Mouse (Mus musculus) cerebellum, adult 9-10 months (tissue): ENCODE results near the gene Gm5737.
A peak's percentile ranks its signal among the peaks of the same experiment; 100 is the strongest.

Source experiments
- DNase-seq: peaks from one replicate; pipeline ENCODE4 v3.0.0; 2022

The Gm5737 gene

GRCm38 (mm10) chr7:120811834-120812415 is at the start of gene Gm5737:
Gene Gm5737, plus strand, starts transcription at chr7:120812365.
- DNase-seq, result no peak

GRCm38 (mm10) chr7:120767369-120767768 is 44.8 kb upstream of the Gm5737 start:
- DNase-seq, result no peak

DNA sequence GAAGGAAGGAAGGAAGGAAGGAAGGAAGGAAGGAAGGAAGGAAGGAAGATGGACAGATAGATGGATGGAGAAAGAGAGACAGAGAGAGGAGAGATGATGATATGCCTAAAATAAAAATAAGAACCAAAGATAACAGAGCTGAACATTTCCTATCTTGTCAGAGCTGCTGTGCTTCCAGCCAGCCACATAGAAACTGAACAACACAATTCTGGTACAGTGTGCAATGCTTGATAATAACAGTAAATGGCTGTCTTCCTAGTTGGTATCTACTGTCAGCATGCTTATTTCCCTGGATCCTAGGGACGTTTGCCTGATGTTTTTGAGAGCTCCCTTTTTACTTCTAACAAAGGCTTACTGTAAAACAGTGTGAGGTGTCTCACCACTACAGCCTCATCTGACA is 40.8 kb upstream of the Gm5737 start:
- no peak for DNase-seq

DNA sequence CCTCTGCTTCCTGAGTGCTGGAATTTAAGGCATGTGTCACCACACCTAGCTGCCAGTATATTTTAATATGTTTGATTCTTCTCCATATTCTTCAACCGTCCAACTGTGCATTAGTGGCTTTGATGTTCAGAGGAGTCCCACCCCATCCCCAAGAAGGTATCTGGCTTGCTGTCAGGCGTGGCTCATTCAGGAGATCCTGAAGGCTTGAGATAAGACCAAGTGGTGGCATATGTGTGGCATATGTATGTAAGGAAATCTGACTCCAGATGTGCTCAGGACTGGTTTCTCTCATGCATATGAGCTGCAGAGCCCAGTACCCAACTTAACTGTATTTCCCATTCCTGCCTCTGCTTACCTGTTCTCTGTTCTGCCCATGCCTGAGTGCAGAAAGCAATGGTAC is 34.2 kb upstream of the Gm5737 start:
- DNase-seq, result no peak

- no peak for DNase-seq
Measured at GRCm38 (mm10) chr7:120795544-120795943, 16.6 kb upstream of the Gm5737 start.

DNA sequence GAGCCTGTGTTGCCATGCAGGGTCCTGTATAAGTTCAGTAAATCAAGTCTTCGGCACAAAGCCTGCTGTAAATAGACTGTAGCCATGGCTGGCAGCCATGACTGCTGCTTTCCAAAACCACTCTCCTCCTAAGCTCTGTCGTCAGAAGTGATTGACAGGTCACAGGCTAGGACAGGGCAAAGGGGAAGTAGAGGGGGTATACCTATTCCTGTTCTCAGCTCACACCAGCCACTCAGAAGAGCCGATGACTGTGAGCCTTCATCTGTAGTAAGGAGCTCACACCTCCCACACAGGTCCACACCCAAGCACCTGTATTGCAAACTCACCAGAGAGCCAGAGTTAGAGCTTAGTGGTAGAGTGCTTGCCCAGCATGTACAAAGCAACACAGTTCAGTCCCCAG is 15.8 kb upstream of the Gm5737 start:
- no peak for DNase-seq

GRCm38 (mm10) chr7:120803268-120803667 is 8.9 kb upstream of the Gm5737 start:
- no peak for DNase-seq

GRCm38 (mm10) chr7:120809705-120810104 is 2.5 kb upstream of the Gm5737 start:
- DNase-seq, result no peak

DNA sequence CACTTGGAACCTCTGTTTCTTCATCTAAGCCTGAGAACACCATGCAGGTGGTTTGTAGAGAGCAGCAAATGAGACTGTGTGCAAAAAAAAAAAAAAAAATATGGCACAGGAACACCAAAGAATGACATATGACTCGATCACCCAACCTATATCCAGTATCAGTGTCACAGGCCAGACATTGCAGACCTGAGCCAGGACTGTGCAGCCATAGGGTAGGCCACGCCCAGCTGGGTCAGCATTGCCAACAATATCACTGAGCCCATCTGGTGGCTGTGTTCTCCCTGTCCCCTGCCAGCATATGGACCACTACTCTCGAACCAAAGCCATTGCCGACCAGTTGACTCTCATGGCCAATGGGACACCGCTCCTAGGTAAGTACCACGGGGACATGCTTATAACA is 5.4 kb downstream of the Gm5737 start:
- no peak for DNase-seq

DNA sequence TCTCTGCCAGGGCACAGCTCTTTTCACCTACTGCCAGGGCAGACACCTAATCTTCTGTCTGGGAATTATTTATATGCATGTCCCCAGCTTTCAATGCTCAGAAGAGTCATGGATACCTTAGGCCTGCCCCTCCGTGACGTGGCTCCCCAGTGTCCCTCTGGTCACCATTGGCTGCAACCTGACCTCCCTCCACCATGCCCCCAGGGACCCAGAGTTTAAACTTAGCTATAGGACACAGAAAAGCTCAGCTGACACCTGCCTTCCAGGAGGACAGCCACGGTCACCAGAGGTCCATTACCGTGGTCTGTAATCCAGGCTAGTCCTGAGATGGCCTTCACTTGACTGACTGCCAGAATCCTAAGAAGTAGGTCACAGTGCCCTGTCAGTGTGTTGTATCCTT is 7.2 kb downstream of the Gm5737 start:
- DNase-seq, result no peak

DNA sequence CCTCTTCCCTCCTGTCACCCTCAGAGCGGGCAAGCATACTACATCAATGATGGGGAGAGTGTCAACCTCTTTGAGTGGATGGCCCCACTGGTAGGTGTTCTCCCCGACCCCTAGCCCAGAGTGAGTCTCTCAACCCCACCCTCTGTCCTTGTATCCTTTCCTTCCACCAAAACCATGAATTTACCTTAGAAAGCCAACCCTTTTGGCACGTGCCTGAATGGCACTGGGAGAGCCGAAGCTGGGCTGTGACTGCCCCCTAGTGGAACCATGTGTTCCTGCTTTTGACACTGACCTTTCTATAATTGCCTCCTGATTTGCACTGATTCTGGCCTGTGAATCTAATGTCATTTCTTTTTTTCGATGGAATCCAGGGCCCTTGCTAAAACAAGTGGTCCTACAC is 11.1 kb downstream of the Gm5737 start:
- peak; percentile 74 for DNase-seq

DNA sequence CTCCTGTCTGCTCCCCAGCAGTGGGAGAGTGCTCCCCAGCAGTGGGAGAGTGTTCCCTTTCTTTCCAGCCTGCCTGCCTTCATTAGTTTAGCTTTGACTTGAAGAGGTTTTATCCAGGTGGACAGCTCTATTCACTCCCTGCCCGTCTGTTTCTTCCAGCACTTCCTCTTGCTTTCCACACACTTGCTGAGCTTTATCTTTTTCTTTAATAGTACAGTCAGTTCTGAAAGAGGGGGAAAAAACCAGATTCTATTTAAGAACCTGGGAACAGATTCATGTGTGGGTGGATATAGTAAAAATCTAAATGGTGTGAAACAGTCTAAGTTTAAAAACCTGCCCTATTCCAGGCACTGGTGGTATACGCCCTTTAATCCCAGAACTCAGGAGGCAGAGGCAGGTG is 12.9 kb downstream of the Gm5737 start:
- DNase-seq, result no peak

DNA sequence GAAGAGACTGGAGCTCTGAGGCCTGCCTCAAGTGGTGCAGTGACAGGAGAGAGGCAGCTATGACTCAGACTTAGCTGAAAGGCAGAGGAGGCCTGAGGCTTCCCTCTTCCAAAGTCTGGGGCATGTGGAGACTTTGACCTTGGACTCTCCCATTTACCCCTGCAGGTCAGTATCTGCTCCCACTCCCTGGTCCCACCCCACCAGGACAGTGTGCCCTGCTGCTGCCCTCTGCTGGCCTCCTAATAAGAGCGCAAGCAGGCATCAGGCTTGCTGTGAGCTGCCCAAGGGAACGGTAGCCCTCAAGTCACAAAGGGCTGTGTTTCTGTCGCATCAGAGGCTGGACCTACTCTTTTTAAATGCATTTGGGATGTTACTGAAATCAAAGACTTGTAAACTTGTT is 14.2 kb downstream of the Gm5737 start:
- DNase-seq, result no peak

DNA sequence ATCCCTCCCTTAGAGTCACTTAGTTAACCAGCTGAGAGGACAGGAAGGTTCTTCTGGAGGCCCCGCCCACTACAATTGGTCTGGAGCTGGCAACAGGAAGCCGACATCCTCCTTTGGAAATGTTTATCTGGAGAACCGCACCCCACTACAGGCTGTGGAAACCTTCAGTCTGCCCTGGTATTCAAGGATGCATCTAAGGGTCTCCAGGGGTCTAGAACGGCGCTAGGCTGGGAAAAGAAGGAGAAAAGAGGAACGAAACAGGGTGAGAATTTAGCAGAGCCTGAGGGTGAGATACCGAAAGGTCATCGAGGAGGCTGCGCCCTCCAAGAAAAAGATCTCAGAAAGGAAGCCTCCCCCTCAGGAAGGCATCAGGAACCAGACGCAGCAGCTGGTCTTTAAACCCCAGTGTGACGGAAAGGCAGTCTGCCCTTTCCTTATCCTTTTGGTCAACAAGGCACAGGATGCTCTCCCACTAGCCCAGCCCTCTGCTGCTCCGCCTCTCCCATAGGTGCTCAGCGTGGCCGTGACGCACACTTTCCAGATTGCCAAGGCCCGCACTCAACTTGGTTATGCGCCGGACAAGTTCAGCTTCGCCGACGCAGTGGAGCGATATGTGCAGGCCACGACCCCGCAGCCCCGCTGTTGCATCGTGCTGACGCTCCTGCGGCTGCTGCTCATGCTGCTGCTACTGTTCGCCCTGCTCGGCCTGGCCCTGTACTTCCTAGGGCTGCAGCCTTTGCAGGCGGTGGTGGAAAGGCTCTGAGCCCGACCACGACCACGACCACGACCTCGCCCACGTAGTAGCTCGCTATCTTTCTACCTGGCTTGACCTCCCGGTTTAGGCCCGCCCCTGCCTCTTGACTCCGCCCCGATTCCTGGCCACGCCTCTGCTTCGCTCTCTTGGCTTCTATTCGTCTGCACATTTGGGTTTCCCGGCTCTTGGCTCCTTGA is 18.5 kb downstream of the Gm5737 start:
- DNase-seq, result peak; percentile 84

DNA sequence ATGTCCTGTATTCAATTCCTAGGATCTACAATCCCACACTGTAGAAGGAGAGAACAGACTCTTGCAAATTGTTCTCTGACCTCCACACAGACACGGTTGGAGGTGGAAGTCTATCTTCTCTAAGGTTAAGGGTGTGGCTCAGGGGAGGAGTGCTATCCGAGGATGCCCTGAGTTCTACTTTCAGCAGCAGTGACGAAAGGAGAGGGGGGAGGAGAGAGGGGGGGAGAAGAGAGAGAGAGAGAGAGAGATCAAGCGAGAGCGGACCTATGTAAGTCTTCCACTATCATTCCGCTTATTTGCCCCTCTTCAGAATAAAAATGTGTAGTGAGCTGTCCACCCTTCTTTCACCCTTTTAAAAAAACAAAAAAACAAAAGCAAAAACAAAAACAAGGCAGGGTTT is 22.3 kb downstream of the Gm5737 start:
- DNase-seq, result peak; percentile 30

DNA sequence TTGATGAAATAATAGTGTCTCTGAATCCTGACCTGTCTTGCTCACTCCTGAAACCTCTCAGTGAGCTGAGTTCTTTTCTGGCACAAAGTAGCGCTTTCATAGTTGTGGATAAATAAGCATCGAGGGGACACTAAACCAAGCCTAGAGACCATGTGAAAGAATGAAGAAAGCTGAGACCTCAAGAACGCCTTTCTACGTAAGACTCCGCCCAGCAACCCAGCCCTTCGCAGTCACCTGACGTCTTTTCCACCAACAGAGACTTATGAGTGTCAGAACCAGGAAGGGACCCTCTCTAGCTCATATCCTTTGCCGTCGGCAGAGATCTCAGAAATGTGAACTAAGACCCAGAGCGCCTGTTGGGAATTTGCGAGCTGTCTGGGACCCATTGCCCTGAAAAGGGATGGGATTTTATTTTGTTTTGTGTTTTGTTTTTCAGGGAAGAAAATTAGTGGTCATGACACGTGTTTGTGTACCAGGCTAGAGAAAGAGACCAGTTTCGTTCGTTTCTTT is 22.8 kb downstream of the Gm5737 start:
- DNase-seq, result peak; percentile 78

GRCm38 (mm10) chr7:120835449-120836359 is 23.5 kb downstream of the Gm5737 start:
- peak; percentile 97 for DNase-seq

DNA sequence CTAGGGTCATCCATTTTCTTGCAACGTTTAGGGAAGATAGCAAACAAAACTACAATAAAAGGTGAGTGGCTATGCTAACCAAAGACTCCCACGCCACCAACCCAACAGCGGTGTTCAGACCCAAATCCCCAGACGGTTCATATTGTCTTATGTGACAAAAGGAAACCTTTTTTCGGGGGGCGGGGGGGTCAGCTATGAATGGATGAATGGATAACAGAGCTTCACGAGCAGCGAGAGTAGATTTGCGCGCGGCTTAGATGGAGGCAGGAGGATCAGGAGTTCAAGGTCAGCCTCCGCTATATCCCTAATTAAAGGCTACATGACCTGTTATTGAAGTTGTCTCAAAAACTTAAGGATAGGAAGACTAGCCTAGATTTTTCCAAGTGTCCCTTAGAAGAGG is 24.2 kb downstream of the Gm5737 start:
- DNase-seq, result peak; percentile 65

DNA sequence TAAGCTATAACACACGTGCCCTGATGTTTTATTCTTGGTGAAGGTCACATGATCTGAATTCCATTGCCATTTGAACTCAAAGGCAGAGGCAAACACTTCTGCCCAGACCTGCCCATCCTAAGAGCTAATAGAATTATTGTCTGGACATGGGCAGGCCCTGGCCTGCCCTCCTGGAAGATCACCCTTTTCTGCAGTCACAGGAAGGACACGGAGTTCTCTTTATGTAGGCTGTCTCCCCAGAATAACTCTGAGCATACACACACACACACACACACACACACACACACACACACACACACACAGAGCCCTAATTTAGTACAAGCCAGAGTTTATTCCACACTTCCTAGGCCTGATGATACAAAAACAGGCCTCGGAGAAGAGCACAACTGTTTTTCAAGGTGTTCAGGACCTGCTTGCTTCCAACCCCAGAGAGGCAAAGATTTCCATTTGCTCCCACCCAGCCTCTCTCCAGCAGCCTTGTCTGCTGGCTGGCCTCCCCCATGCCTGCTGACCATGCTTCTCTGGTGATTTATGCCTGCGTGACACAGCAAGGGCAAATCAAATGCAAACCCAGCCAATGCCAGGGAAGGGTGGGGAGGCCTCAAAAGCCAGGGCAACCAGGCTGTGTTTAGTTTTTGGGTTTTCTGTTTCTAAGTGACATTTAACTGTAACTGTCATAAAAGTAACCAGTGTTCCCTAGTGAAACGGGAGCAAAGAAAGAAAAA is 26.4 kb downstream of the Gm5737 start:
- DNase-seq, result no peak

DNA sequence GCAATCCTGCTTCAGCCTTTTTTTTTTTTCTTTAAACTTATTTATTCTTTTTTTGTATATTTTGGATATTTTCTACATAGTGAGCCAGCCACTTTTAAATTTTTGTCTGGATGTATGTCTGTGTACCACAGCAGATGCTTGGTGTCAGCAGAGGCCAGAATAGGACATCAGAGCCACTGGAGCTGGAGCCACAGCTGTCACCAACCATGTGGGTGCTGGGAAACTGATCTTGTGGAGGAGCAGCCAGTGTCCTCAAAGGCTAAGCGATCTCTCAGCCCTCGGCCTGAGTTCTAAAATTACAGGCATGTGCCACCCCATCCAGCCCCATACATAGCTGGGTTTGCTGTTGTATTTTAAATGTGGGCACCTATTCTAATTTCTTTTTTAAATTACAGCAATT is 27.6 kb downstream of the Gm5737 start:
- DNase-seq, result no peak

DNA sequence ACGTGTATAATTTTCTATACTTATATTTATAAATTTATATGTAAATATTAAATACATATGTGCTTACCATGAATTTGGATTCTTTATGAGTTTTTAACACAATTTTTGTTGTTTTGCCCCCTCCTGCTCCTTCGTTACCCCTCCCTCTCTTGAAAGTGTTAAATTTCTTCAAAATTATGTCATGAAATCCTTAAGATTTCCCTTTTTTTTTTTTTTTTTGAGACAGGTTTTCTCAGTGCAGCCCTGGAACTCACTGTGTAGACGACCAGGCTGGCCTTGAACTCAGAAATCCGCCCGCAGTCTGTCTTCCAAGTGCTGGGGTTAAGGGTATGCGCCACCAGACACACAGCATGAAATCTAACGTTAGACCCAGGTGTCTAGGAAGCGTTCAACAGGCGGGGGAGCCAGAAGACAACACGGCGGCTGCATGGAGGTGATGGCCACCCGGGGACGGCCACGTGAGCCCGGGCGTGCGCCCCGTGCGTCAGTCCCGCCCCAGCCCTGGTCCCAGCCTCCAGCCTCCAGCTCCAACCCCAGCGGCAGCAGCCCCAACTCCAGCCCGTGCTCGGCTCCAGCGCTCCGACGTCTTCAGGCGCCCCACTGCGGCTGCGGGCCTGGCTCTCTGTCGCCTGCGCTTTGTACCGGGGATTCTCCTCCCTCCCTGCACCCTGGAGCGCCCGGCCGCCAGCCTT is 30.3 kb downstream of the Gm5737 start, which contains the start of gene Eef2k:
TSS of gene Eef2k (plus strand) at position 487 of the 692 bp plus-strand sequence.
- peak; percentile 86 for DNase-seq
